Mouse (Mus musculus) adrenal gland, adult 2 months (tissue): ENCODE data around the gene Tada2a. TPM values are rescaled to one million over a fixed set of nuclear protein-coding genes. Genes with fewer than 3 reads are reported as not detected.

ENCODE experiments used
- DNase-seq: peaks from one replicate; pipeline ENCODE4 v3.0.0; 2021
- long read RNA-seq: library from polyadenylated mRNA; stranded (forward); transcript quantifications from one replicate; pipeline ENCODE4 v2.0.0, GENCODE M21; 2021
- polyA plus RNA-seq: library from polyadenylated mRNA; depleted of rRNA; stranded (reverse); fragments of >200 nt; gene quantifications from 2 replicates; pipeline ENCODE4 v1.2.3, GENCODE M21; 2012; rRNA removed
- total RNA-seq, 2 experiments: library from RNA; stranded (reverse); gene quantifications; 2 replicates each; pipeline ENCODE4 v1.2.3; 2021

Tada2a gene
- total RNA-seq: 10 to 100 TPM; 12.5 to 16.3 TPM
- polyA plus RNA-seq: 2.6 and 3.1 TPM in 2 replicates
- long read RNA-seq, transcript Tada2a-201 (16 exons, 2,151 nt): major isoform, 14 of 18 reads
- long read RNA-seq, partial matches to known transcripts: 0 of 18 reads
- long read RNA-seq, other reads (novel, unspliced or antisense): 4 of 18 reads

DNA sequence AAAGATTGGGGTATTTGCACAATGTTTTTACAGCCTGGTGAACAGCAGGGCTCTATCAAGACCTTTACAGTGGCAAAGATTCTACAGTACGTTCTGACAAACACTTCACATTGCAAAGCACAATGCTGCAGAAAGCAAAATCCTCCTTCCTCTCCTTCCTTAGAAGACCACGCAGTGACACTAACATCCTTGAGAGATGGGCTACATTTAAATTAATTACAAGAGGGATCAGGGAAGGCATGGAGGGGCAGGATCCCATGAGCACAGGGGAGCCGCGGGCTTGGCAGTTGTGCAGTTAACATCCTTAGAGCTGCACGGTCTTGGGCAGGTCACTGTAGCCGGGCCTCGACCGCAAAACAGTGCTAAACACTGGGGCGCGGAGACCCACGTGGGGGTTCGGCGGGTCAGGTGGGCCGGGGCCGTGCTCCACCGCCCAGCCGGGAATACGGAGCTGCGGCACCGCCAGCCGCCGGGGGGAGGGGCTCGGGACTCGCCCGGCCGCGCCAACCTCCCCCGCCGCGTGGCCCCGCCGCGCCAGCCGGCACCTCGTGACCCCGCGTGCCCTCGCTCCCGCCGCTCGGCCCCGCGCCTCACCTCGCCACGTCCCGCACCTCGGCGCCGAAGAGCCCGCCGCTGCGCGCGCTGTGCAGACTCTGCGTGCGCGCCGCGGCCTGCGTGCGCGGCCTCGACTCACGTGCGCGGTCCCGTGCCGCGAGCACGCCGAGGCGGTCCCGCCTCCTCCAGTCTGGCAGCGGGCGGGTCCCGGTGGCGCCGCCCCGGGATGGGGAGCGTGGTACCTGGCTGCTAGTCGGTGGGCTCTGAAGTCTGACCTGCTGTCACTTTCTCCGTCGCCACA, at the start of gene Tada2a, which contains the start of gene Acaca:
TSS of gene Tada2a (minus strand) at position 658 of the 856 bp plus-strand sequence.
TSS of gene Acaca (plus strand) at position 730 of the 856 bp plus-strand sequence.
- peak; percentile 87 for DNase-seq

DNA sequence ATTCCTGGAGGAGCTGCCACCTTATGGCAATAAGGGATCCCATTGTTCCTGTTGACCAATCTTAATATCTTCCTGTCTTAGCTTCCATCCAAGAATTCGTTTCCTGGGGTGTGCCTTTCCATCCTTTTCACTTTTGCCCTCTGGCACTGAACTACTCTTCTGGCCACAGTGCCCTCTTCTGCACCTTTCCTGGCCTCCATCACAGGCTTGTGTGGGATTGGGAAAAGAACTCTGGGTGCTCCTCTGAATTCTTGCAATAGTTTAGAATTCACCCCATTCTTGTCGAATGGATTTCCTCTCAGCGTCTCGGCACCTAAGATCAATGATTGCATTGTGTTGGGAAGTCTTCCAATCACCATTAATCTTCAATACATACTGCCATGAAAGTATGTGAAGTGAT, 49.2 kb upstream of the Tada2a start:
- no peak for DNase-seq

DNA sequence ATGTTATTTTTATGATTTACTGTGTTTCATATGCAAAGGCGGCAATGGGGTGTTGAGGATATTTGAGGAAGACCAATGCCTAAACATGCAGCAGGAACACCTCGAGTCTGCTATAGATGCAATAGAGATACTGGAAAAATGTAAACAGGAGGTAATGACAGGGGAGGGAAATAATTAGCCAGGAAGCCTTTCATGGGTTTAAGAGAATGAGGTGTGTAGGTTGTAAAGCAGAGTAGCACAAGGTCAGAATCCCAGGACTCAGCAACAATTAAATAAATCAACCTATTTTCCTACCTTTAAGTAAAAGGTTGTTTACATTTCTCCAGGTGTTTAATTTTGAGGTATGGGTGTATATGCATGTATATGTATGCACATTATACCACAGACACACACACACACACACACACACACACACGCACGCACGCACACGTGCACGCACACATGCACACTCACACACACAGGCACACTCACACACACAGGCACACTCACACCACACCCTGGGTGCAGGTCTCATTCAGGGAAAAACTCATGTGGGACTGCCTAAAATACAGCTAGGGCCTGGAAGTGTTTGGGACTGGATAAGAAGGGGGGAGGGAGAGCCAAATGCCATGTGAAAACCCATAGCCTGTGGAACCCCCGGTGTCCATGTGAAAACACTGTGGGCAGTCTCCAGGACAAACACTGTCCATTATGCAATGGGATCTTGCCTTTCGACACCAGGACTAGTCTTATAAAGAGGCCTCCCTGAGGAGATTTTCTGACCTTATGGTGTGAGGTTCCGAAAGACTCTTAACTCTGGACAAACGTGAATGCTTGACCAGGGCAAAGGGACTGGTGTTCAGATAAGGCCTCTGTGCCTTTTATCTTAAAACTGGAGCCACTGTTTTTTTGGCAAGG, 43.4 kb upstream of the Tada2a start:
- peak; percentile 30 for DNase-seq

DNA sequence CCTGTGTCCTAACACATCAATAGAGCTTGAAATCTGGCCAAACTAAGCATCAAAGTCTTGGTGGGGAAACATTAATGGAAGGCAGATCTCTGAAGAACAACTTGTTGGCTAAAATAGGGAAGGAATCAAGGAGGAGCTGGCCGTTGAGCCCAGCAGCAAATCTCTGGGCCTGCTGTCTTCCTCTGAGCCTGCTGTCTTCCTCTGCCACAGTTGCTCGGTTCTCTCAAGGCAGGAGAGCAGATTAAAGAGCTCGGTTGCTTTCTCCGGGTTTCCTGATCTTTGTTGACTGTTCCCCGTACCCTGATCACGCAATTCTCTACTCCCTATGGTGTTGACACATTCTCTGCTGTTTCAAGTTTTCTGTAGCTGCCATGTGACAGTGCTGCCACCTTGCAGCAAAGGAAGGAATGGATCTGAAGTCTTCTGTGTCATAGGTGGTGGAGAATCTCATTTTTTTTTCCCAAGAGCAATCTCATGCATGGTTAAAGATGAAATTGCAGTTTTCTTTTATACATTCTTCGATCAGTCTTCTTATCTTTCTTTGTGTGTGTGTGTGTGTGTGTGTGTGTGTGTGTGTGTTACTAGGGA, 39.4 kb upstream of the Tada2a start:
- DNase-seq: peak; percentile 62

DNA sequence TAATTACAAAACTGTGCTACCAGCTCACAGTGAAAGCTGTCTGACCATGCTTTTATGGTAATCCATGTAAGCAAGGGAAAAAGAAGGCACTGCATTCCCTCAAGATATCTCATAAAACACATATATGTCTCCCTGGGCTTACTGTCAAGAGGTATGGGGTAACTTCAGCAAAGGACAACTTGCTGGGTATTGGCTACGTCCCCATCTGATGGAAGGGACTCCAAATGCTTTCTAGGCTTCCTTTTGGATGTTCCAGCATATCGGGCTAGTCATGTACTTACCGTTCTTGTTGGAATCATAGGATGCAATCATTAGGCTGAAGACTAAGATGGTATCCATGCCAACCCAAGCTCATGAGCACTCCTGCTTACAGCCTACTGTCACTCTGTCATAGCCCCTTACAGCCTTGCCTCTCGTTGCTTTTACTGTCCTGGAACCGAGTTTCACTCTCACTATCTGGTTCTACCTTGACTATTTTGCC, 37.7 kb upstream of the Tada2a start, which contains the start of gene Gm11437:
TSS of gene Gm11437 (minus strand) at position 431 of the 481 bp plus-strand sequence.
- DNase-seq: no peak

DNA sequence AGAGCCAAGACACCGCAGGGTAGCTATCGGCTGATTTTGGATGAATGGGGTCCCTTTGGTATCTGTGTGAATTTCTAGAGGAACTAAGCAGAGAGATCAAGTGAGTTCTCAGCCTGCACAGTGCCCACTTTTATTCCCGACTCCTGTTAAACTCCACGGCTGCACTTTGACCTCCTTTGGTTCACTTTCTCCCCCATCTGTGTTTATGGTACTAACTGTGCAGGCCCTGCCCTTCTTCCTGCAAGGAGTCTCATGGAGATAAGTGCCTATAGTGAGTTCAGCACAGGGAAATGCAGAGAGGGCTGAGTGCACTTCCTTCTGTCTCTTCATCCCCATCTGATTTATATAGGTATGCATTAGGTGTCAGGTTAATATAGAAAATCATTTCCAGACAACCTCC, 35.2 kb upstream of the Tada2a start:
- no peak for DNase-seq

DNA sequence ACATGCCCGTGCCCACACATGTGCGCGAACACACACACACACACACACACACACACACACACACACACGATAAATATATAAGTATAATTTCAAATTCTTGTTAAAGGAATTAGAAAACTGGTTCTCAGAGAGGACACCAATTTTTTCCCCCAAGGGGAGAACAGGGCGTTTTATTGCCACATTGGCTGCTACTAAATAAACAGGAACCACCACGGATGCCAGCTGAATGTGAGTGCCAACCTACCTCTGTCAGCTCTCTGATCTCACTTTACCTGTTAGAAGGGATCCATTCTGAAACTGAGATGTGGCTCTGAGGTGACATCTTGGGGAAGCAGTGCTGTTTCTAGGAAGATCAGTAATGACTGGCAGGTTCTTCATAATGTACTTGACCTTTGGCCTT, 34.7 kb upstream of the Tada2a start:
- DNase-seq: no peak

DNA sequence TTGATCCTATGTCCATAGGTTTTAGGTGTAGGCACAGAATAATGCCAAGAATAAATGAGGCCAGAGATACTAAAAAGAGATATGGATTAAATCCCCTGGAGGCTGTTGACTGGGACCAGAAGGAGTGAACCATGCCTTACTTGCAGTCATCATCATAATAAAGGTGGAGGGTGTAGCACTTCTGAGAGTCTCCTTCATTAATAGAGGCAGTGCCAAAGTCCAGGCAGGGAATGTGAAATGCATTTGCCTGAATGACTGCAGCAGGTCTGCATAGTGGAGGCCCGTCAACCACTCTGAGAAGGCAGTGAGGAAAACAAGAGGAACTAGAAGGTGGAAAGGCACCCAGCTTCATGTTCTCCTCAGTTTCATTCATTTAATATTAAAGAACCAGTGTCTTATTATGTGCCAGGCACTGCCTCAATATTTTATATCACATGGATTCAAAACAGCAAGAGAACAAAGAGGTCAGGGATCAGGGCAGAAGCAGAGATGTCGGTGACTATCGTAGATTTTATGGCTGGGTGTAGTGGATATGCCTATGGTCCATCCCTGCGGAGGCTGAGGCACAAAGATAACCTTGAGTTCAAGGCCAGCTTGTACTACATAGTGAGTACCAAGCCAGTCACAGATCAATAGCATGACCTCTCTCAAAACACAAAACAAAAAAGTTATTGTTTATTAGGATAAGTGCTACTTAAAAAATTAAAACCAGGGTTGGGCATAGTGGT, 27.3 kb upstream of the Tada2a start:
- DNase-seq: no peak

DNA sequence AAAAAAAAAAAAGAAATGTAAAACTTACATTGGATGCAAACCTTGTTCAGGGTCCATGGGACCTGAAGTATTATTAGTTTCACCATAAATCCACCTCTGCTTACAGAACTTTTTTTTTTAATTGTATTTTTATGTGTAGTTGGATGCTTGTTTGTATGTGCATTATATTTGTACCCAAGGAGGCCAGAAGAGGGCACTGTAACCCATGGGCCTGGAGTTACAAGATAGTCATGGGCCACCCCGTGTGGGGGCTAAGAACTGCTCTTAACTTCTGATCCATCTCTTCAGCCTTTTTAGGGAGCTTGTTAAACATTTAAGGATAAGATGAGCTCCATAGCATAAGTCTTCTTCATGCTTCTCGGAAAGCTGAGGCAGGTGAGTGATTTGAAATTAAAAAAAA, 21.5 kb upstream of the Tada2a start:
- DNase-seq: no peak

DNA sequence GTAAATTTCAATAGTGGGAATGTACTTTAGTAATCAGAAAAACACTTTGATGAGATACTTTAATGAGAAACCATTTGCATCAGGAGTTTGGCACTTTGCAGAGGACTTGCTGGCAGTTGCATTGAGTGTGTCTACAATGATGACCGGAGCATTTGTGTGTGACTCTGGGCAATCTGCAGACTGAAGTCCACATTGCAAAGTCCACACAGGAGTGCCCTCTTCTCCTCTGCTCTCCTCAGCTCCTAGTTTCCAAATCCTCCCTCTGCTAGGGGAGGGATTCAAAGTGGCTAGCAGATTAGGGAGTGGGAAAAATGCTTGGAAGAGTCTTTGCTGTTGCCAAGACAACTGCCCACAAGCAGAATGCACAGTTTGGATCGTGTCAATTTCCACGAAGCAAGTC, 16.7 kb upstream of the Tada2a start:
- no peak for DNase-seq

DNA sequence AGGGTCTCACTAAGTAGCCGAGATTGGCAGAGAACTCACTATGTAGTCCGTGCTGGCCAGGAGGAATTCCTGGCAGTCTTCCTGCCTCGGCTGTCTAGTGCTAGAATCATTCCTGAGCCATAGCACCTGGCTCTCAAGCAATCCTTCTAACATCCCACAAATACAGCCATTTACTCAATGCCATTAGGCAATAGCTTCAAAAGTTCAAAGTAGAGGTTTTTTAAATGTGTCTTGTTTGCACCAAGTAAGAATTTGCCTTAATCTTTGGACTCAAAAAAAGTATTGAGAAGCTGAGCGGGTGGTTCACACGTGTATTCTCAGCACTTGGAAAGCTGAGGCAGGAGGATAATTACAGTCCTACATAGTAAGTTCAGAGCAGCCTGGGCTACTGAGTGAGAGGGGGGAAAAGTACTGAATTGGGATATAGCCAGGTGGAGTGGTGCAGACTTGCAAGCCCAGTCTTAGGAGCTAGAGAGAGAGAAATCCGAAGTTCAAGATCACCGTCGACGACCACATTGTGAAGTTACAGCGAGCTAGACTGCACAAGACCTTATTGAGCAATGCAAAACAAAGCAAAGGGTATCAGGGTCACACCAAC, 15.9 kb upstream of the Tada2a start:
- DNase-seq: no peak

DNA sequence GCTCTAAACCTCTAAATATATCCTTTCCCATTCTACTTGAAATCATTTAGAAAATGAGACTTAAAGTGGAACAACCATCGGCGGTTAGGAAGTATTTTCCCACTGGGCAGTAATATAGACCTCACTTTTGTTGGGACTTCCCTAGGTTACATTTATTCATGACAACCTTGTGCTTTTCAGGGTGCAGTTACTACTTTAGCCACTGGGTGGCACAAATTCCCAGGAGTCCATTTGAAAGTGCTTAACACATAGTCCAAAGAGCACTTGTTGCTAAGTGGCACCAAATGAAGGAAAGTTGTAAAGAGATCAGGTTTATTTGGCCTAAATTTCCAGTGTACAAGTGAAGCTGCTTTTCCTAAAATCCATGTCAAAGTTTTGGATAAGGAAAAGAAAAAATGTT, 12.4 kb upstream of the Tada2a start:
- peak; percentile 57 for DNase-seq

DNA sequence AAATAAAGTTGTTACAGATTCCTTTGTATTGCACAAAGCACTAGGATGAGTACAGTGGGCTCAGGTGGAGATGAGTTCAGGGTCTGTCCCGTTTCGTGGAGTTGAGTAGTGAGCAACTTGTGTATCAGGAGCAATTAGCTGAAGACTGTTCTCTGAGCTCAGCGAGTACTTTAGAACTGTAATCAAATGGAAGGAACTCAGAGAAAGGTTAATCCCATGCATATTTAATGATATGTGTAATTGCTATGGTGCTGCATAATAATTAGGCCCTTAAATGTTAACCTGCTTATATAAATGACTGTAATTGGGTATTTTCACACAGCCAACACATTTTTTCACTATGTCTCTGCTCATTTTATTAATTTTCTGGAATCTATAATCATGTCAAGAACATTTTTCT, 7.1 kb upstream of the Tada2a start:
- no peak for DNase-seq

DNA sequence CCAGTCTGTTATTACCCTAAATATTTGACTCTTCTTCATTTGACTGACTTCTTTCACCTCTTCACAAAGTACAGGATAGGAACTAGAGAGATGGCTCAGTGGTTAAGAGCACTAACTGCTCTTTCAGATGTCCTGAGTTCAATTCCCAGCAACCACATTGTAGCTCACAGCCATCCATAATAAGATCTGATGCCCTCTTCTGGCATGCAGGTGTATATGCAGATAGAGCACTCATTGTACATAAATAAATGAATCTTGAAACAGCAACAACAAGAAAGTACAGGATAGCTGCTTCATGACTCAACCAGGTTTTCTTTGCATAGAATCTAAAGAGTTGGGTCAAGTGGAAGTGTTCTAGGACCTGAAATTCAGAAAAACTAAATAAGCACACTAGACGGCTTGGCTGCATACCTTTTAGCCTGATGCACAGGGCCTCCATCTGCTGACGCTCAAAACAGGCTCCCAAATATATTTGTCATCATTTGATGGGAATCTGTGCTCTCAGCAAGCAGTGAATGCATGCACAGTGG, 5.0 kb upstream of the Tada2a start:
- DNase-seq: no peak

DNA sequence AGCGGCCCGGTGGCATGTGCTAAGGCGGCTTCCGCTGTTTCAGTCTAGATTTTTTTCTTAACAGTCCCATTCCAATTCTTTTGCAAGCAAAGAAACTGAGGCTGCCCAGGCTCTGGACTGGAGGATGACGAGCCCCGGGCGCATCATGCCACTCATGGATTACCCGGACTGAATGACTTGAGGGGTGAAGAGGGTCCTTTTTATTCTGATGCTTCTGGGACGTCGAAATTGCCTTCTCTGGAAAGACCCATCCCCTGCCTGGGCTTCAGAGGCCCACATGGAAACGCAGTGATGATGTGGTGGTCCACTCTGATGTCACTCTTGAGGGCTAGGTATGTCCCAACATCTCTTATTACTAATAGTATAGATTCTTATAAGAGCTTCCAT, 392 bp upstream of the Tada2a start:
- DNase-seq: no peak

DNA sequence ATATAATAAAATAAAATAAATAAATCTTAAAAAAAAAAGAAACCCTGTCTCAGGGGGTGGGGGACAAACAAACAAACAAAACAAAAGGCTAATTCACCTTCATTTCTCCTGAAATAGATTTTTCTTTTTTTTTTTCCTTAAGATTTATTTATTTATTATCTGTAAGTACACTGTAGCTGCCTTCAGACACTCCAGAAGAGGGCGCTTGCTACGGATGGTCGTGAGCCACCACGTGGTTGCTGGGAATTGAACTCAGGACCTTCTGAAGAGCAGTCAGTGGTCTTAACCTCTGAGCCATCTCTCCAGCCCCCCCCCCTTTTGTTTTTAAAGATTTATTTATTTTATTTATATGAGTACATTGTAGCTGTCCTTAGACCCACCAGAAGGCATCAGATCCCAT, 1.4 kb downstream of the Tada2a start:
- no peak for DNase-seq

DNA sequence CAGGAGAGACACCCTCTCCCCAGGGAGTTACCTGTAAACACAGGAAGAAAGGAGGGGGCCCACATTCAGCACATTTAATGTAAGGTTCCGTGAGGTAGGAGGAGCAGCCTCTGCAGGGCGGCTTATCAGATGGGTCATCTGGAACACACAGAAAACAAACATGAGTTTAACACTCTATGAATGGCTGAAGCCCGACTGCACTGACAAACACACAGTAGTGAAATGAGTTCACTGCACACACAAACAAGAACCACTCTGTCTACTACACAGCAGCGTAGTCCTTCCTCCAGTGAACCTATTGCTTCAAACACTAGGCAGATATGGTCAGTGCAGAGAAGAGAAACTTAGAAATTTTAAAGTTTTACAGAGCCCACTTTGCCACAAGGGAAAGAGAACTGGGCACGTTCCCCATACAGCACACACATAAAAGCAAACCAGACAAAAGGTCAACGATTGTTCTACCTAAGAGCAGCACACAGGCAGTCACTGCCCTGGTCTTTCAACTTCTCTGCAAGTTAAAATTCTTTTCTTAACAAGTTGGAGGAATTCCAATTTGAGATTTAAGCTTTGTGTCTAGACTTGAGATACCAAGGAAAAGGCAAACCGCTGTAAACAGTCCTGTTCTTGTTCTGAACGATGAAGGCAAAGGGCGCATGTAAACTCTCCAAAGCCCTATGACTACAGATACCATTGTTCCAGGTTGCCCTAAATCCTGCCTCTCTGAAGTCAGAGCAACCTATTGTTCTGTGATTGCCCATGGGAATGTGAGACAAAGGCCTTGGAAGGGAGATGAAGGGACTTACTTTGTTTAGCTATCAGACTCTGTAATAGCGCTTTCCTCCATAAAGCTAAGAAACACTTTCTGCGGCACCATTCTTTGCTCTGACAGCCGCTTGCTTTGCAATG, 8.1 kb downstream of the Tada2a start:
- no peak for DNase-seq

DNA sequence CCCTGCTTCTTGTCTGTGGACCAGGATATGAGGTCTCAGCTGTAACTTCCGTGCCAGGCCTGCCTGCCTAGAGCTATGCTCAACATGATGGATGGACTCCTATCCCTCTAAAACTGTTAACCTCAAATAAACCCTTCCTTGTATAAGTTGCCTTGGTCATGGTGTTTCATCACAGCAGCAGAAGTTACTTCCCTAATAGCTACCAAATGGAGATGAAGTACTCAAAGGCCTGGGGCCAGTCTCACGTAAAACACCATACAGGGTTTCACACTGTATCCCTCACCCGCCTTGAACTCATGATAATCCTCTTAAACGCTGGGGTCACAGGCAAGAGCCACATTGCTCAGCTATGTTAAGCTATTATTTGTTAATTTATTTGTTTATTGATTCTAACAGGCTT, 12.0 kb downstream of the Tada2a start:
- no peak for DNase-seq

DNA sequence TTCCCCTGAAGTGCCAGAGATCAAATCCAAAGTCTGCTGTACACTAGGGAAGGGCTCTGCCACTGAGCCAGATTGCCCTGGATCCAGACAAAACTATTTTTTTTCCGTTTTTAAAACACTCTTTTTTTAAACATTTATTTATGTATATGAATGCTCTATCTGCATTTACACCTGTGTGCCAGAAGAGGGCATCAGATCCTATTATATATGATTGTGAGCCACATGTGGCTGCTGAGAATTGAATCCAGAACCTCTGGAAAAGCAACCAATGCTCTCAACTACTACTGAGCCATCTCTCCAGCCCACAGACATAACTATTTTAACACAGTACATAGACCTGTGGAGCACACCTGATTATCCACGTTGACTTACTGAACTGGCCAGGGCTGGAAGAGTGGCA, 13.2 kb downstream of the Tada2a start:
- DNase-seq: no peak

DNA sequence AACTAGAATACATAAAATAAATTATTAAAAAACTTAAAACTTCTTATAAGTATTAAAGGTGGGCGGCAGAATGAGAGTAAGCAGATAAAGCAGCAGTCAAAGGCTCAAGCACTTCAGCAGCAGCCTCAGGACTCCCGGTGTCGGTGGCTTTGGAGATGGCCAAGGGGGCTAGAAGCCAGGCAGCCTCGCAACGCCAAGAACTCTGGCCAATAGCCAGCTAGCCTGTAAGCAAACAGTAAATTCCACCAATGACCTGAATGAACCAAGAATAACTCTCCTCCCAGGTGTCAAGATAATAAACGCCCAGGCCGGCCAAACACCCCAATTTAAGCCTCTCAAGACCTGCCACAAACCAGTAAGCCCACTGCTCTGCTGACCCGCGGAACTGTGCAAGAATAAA, 13.8 kb downstream of the Tada2a start:
- peak; percentile 16 for DNase-seq
